Mouse (Mus musculus): ENCODE measurements at regions not wholly inside any gene's neighbourhood (a gene's known extent, or its start where the extent isn't known, plus 50 kb on each side); places are given as distances from the start of the nearest gene placed in this dataset.

DNA sequence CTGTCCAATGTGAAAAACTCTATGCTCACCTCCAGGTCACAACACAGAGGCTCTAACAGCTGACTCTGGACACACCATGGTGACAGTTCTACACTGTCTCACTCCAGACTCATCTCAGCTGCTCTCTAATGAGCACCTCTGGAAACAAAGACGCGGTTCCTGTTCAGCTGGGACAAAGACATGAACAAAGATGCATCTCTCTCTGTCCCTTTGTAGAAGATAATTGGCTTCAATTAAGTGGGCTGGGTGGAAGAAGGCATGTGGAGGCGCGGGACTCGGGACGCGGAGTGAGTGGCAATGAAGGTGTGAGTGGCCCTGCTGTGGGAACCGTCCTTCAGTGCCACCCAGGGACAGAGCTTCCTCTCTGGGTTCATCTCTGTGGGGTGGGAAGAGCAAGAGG, 56.0 kb upstream of the Prdm11 start:
- TF ChIP-seq CTCF (IDR thresholded peaks at IDR 0.05; ENCODE audit: control insufficient read depth, insufficient read depth, insufficient read length), result no peak
- no peak for TF ChIP-seq MAX (IDR thresholded peaks at IDR 0.05)
- TF ChIP-seq MYOD1 (IDR thresholded peaks at IDR 0.05; ENCODE audit: control insufficient read depth, insufficient read length, low read depth), result no peak
- TF ChIP-seq USF1 (IDR thresholded peaks at IDR 0.05; ENCODE audit: low read depth), result no peak
- no peak for TF ChIP-seq MYOG (IDR thresholded peaks at IDR 0.05; ENCODE audit: control insufficient read depth, extremely low read depth, insufficient read length)
